Mouse (Mus musculus) heart, embryonic 15.5 days (tissue): ENCODE results near the gene D3Ertd254e. TPM values are rescaled to one million over a fixed set of nuclear protein-coding genes. Genes with fewer than 3 reads are reported as not detected.

Experiments
- polyA plus RNA-seq: library from polyadenylated mRNA; unstranded; fragments of >200 nt; fragmentation: Nextera tagmentation; extraction: Ambion mirVana; gene quantifications from 2 replicates; pipeline ENCODE4 v1.2.1, GENCODE M21; 2015

D3Ertd254e gene
- polyA plus RNA-seq, 1 experiment from 2014 or later = 3.8 TPM

Other genes with a start within 250 kb of the D3Ertd254e start
- gene Dcun1d1, start 213.6 kb upstream of the D3Ertd254e start, polyA plus RNA-seq = 74.1 and 87.4 TPM in 2 replicates
- gene Mccc1, start 150.3 kb upstream of the D3Ertd254e start, polyA plus RNA-seq = 63.1 and 64.3 TPM in 2 replicates
- 0.08 and 0.09 TPM in 2 replicates for gene Ccdc144b, start 97.5 kb upstream of the D3Ertd254e start, polyA plus RNA-seq
- gene Acad9, start 85.0 kb upstream of the D3Ertd254e start, polyA plus RNA-seq = 79.3 and 85.3 TPM in 2 replicates
- 0.11 and 0.16 TPM in 2 replicates for gene Qrfpr, start 71.3 kb downstream of the D3Ertd254e start, polyA plus RNA-seq